Mouse (Mus musculus): Measurements from ENCODE around the gene Tacc2. TPM values are rescaled to one million over a fixed set of nuclear protein-coding genes. Genes with fewer than 3 reads are reported as not detected.

Tacc2 gene
- total and polyA plus RNA-seq, 3 experiments = 3.5 to 21.5 TPM; not detected in 1

DNA sequence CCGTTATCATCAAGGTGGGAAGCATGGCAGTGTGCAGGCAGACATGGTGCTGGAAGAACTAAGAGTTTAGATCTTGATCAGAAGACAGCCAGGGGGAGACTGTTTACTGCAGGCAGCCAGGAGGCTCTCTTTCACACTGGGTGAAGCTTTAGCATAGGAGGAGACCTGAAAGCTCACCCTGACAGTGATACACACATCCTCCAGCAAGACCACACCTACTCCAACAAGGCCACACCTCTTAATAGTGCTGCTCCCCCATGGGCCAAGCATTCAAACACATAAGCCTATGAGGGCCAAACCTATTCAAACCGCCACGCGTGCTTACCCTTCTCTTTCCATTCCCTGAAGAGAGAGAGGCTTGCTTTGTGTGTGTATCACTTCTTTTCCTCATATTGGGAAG lies 14.0 kb upstream of the Tacc2 start:
- no peak overlapping the region for H3K9ac ChIP-seq (ENCODE audit: control insufficient read depth, low read depth, low read length, poor library complexity, severe bottlenecking)
- peaks cover 19 to 46% of the 10 kb centered on the region in 2 experiments for H3K4me1 ChIP-seq (ENCODE audit: control insufficient read depth in 1 of 2, insufficient read depth in 2 of 2, low read length in 2 of 2)
- no peak for TF ChIP-seq KAT2A (conservative IDR thresholded peaks at IDR 0.05; ENCODE audit: low read depth, low read length)
- no peak for TF ChIP-seq ZC3H11A (IDR thresholded peaks at IDR 0.05; ENCODE audit: low read depth, low read length)
- TF ChIP-seq GABPA (IDR thresholded peaks at IDR 0.05; ENCODE audit: low read depth, low read length) = no peak
- TF ChIP-seq USF2 (IDR thresholded peaks at IDR 0.05; ENCODE audit: borderline replicate concordance in 1 of 2, insufficient read depth in 1 of 2, low read depth in 1 of 2, low read length in 2 of 2) = no peak
- TF ChIP-seq UBTF (IDR thresholded peaks at IDR 0.05; ENCODE audit: borderline replicate concordance, insufficient read depth, low read depth, low read length) = no peak
- no peak for TF ChIP-seq CHD2 (IDR thresholded peaks at IDR 0.05; ENCODE audit: low read length)
- TF ChIP-seq NRF1 (IDR thresholded peaks at IDR 0.05; ENCODE audit: insufficient read depth, low read depth, low read length, poor library complexity, severe bottlenecking) = no peak
- no peak for TF ChIP-seq RAD21 (IDR thresholded peaks at IDR 0.05; ENCODE audit: low read depth, low read length)
- TF ChIP-seq RCOR1 (IDR thresholded peaks at IDR 0.05; ENCODE audit: low read depth, low read length) = no peak
- H3K4me3 ChIP-seq (ENCODE audit: control insufficient read depth in 1 of 2, insufficient read depth in 1 of 2, low read depth in 2 of 2, low read length in 2 of 2) = no peak overlapping the region
- H3K36me3 ChIP-seq (ENCODE audit: control insufficient read depth in 1 of 2, insufficient read depth in 2 of 2, low read length in 2 of 2) = peaks cover 0 to 36% of the 10 kb centered on the region in 2 experiments; a peak in 2 of 4 replicates
- H3K27me3 ChIP-seq (ENCODE audit: control insufficient read depth in 1 of 2, insufficient read depth in 2 of 2, low read length in 2 of 2) = no peaks in the 10 kb centered on the region
- H3K9me3 ChIP-seq (replicated peaks; ENCODE audit: insufficient read depth, low read length) = no peaks in the 10 kb centered on the region
- no peak overlapping the region for H3K27ac ChIP-seq (ENCODE audit: control insufficient read depth, low read depth, low read length)
- peak; percentile 41 for DNase-seq (ENCODE audit: low read depth, low spot score)
- no peaks in the 10 kb centered on the region for H3K79me2 ChIP-seq (ENCODE audit: control insufficient read depth, insufficient read depth, low read length, poor library complexity)

DNA sequence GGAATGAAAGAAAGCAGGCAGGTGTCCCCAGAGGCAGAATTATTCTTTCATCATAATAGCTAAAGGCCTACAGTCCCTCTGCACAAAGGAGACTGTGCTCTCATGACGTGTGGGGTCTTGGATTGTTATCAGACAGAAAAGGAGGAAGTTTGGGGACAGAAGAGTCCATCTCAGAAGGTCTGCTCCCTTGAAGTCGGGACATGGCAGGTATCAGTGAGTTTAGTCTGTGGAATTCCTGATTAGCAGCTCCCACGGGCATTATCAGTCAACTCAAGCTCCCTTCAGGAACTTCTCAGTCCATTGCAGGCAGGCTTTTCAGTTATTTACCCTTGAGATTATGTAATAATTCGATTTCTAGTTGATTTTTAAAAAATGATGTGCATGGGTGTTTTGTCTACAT lies 13.4 kb upstream of the Tacc2 start:
- Histone ChIP-seq H3K9ac (ENCODE audit: control insufficient read depth, low read depth, low read length, poor library complexity, severe bottlenecking) (no peak overlapping the region), H3K4me1 (ENCODE audit: control insufficient read depth in 1 of 2, insufficient read depth in 2 of 2, low read length in 2 of 2) (peaks cover 19 to 46% of the 10 kb centered on the region in 2 experiments), H3K27ac (ENCODE audit: control insufficient read depth, low read depth, low read length) (peak overlapping the region; percentile 27), H3K4me3 (ENCODE audit: control insufficient read depth in 1 of 2, insufficient read depth in 1 of 2, low read depth in 2 of 2, low read length in 2 of 2) (no peak overlapping the region), H3K27me3 (ENCODE audit: control insufficient read depth in 1 of 2, insufficient read depth in 2 of 2, low read length in 2 of 2) (no peaks in the 10 kb centered on the region), H3K36me3 (ENCODE audit: control insufficient read depth in 1 of 2, insufficient read depth in 2 of 2, low read length in 2 of 2) (peaks cover 0 to 36% of the 10 kb centered on the region in 2 experiments; a peak in 2 of 4 replicates), H3K9me3 (replicated peaks; ENCODE audit: insufficient read depth, low read length) (no peaks in the 10 kb centered on the region), H3K79me2 (ENCODE audit: control insufficient read depth, insufficient read depth, low read length, poor library complexity) (no peaks in the 10 kb centered on the region)
- TF ChIP-seq MEF2A (IDR thresholded peaks at IDR 0.05; ENCODE audit: extremely low read depth, insufficient replicate concordance, low read depth, low read length, poor library complexity, severe bottlenecking) (no peak), TCF12 (IDR thresholded peaks at IDR 0.05; ENCODE audit: low read depth, low read length) (peak; percentile 38; the same call in 1 of the 2 replicates), EP300 (IDR thresholded peaks at IDR 0.05; ENCODE audit: low read depth in 1 of 2, low read length in 2 of 2) (peak; percentile 58 to 74; a peak in 3 of 4 replicates)
- DNase-seq (ENCODE audit: low read depth, low spot score) = peak; percentile 55

DNA sequence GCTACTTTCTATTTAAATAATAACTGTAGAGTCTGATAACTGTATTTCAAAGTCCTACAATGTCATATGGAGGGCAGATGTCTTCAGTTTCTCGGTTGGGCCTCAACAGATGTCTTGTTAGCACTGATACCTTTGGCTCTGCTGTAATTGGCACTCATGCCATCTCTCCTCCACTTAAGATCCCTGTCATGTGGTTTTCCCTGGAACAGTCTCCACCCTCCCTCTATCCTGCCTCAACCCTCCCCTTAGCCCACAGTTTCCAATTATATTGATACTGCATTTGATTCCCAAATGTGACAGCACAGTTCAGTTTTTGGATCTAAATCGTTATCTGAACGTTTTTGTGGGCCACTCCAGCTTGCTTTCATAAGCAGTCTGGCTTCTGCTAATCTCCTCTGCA lies 12.6 kb upstream of the Tacc2 start:
- H3K9ac ChIP-seq (ENCODE audit: control insufficient read depth, low read depth, low read length, poor library complexity, severe bottlenecking) = no peak overlapping the region
- no peak for TF ChIP-seq E2F4 (IDR thresholded peaks at IDR 0.05; ENCODE audit: borderline replicate concordance, low read depth, low read length)
- 0 out of 2 replicates have a peak, but pooled peaks have one; percentile 5 for TF ChIP-seq TAL1 (IDR thresholded peaks at IDR 0.05; ENCODE audit: low read length)
- peaks cover 0 to 36% of the 10 kb centered on the region in 2 experiments; a peak in 2 of 4 replicates for H3K36me3 ChIP-seq (ENCODE audit: control insufficient read depth in 1 of 2, insufficient read depth in 2 of 2, low read length in 2 of 2)
- no peaks in the 10 kb centered on the region for H3K79me2 ChIP-seq (ENCODE audit: control insufficient read depth, insufficient read depth, low read length, poor library complexity)
- H3K4me3 ChIP-seq (ENCODE audit: control insufficient read depth in 1 of 2, insufficient read depth in 1 of 2, low read depth in 2 of 2, low read length in 2 of 2) = no peak overlapping the region; a peak in 1 of 4 replicates
- H3K27ac ChIP-seq (ENCODE audit: control insufficient read depth, low read depth, low read length) = peak overlapping the region; percentile 4
- peak; percentile 33 for DNase-seq (ENCODE audit: low read depth, low spot score)
- no peaks in the 10 kb centered on the region for H3K27me3 ChIP-seq (ENCODE audit: control insufficient read depth in 1 of 2, insufficient read depth in 2 of 2, low read length in 2 of 2)
- no peaks in the 10 kb centered on the region for H3K9me3 ChIP-seq (replicated peaks; ENCODE audit: insufficient read depth, low read length)
- H3K4me1 ChIP-seq (ENCODE audit: control insufficient read depth in 1 of 2, insufficient read depth in 2 of 2, low read length in 2 of 2) = peaks cover 19 to 46% of the 10 kb centered on the region in 2 experiments
